20 mouse cellular contexts compared by ENCODE assay signal in the genomic region with DNA sequence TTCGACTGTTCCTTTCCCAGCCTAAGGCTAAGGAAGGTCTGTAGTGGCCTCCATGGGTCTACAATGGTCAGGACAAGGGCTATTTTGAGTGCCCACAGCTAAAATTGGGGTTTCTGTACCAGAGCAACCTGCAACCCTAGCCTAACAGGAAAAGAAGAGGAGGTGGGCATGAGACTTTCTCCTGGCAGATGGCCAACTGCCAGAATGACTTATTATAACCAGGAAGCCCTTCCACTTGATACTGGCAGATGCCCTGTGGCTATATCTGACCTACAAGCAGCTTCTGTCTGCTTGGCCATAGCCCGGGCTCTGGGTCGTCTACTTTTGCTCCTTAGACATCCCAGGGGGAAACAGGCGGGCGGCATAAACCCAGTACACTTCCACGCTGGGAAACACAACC.
A peak's percentile ranks its signal among the peaks of the same experiment; 100 is the strongest.
DNase-seq lines count a peak whose midpoint lies in the region; TF ChIP-seq lines count a peak whose summit lies in the region.
"Had no signal": no experiment of that assay in that cellular context is flagged by ENCODE, and none has a peak within 500 bp of the region (broad histone marks: within the 10 kb centered on the region; RNA-seq: fewer than 3 reads in every experiment).

No protein-coding gene starts in this region.

- H3K27ac ChIP-seq in left cerebral cortex, adult 2 months, result no peak overlapping the region
- H3K27ac ChIP-seq: embryonic facial prominence, embryonic 10.5 days; forebrain, embryonic 13.5 days; gastrocnemius, adult 2 months; heart, embryonic 10.5 days; hindbrain, embryonic 13.5 days had no signal

- DNase-seq in cerebellum, postnatal 14 days, result peak; percentile 11 to 20
- no peak for DNase-seq in cerebellum, adult 11 months
- peak; percentile 24 for DNase-seq in left cerebral cortex, postnatal 4 days
- DNase-seq in left cerebral cortex, adult 2 months (ENCODE audit: extremely low spot score in 1 of 2, low spot score in 2 of 2), result no peak
- peak; percentile 54 for DNase-seq in retina, postnatal 1 day
- no peak for DNase-seq in retina, embryonic 14.5 days (ENCODE audit: low spot score)
- DNase-seq in gastrocnemius, postnatal 10 days, result no peak
- DNase-seq: adrenal gland, adult 2 months; adrenal gland, postnatal 25 days; cerebellum, adult 8-10 months; cerebellum, postnatal 36 days; forebrain, postnatal 0 days; gastrocnemius, adult 2 months; gastrocnemius, postnatal 36 days; heart, adult 18-20 months; heart, postnatal 10 days had no signal

- intact Hi-C loops in left cerebral cortex, postnatal 4 days (cut with DNase I), result no loop called here
- intact Hi-C loops in left cerebral cortex, adult 2 months (cut with DNase I), result no loop called here

- TF ChIP-seq CTCF in left cerebral cortex, adult 2 months (IDR thresholded peaks at IDR 0.05), result no peak

- H3K4me3 ChIP-seq in left cerebral cortex, adult 2 months, result no peak overlapping the region
- H3K4me3 ChIP-seq: embryonic facial prominence, embryonic 10.5 days; forebrain, embryonic 13.5 days; gastrocnemius, adult 2 months; heart, embryonic 10.5 days; hindbrain, embryonic 13.5 days had no signal

Comparison
In these comparisons a context has a peak if more than half of its experiments do, and no peak if none do; other contexts are left out.
1. DNase-seq: peak in cerebellum, postnatal 14 days (2 of 2), left cerebral cortex, postnatal 4 days (single experiment) and retina, postnatal 1 day (single experiment); none in cerebellum, adult 11 months (single experiment), left cerebral cortex, adult 2 months (0 of 2), retina, embryonic 14.5 days (single experiment) and gastrocnemius, postnatal 10 days (single experiment).